Mouse (Mus musculus) common myeloid progenitor, adult 5-6 weeks (primary cell): Measurements from ENCODE around the gene Kcnh4. TPM values are rescaled to one million over a fixed set of nuclear protein-coding genes. Genes with fewer than 3 reads are reported as not detected.
"Not testable (repeated sequence)": the region's sequence is repeated elsewhere in the genome, so short reads cannot be mapped to it uniquely, and the experiment has no call there.

Source experiments
- ATAC-seq: replicated peaks from 2 replicates; pipeline ENCODE4 v1.8.0; 2016; ENCODE audit warnings: low read depth, mild to moderate bottlenecking, moderate TSS enrichment, inconsistent platforms; ENCODE audit not compliant: poor library complexity, severe bottlenecking
- total RNA-seq: library from RNA; stranded (forward); fragments of 200-1000, 187-1606 nt; gene quantifications from 2 replicates; pipeline ENCODE4 v1.2.3, GENCODE M21; 2017

Gene Kcnh4
- total RNA-seq: not detected in 2 replicates

GRCm38 (mm10) chr11:100759611-100760233 lies at the start of gene Kcnh4:
TSS of gene Kcnh4 (minus strand) at chr11:100759942.
- ATAC-seq: peak; percentile 48

DNA sequence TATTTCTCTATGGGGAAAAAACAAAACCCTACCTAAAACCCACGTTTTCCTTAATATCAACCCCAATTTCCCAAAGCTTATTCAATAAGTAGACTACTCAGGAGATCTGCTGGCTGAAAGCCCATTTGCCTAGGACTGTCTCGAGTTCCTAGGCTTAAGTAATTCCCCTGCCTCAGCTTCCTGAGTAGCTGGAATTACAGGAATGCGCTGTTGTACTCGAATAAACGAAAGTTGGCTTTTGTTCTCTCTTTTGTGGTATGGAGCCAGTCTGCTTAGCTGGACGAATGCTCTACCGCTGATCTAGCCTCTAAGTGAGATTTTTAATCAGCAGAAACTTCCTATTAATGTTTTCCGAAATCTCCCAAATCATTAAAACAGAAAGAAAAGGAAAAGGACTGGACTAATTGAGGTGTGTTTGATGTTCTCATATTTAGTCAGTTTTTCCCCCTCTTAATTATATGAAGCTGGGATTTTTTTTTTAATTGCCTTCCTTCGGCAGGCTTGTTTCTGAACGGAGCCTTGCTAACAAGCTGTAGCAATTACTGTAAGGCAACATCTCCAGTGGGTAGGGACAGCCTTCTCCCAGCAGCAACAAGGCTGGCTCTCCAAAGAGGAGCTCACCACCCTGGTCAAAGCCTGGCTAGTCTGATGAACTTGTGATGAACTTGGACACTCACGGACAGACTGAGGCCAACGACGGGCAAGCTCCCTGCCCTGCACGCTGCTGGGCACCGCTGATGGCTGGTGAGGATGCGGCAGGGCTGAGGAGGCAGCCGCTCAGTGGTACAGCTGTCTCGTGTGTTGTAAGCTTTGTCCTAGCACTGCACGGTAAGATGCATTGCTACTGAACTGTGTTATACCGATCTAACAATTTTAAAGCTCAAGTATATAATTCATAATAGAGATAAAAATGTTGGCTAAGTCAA lies 46.9 kb upstream of the Kcnh4 start:
- ATAC-seq: no peak

DNA sequence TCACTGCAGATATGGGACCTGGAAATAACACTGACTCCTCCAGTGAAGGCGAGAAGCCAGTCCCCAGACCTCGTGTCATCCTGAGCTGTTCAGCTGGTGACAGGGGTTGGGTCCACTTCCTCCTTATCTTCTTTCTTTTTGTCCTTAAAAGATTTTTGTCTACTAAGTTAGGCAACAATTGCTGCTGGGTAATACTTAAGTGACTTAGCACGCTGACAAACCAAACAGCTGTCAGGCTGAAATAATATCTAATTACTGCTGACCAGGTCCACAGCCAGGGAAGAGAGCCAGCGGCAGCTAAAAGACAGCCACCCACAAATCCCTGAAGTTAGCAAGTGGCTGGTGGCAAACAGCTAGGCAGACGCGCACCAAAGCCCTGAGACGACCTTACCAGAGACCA lies 45.8 kb upstream of the Kcnh4 start:
- ATAC-seq: peak; percentile 34

- peak; percentile 46 for ATAC-seq
Observed at GRCm38 (mm10) chr11:100804409-100804808, 44.7 kb upstream of the Kcnh4 start.

- ATAC-seq: no peak
Observed at GRCm38 (mm10) chr11:100799426-100799825, 39.7 kb upstream of the Kcnh4 start.

GRCm38 (mm10) chr11:100796585-100796984 lies 36.8 kb upstream of the Kcnh4 start:
- no peak for ATAC-seq

GRCm38 (mm10) chr11:100795386-100795785 lies 35.6 kb upstream of the Kcnh4 start:
- ATAC-seq: no peak

DNA sequence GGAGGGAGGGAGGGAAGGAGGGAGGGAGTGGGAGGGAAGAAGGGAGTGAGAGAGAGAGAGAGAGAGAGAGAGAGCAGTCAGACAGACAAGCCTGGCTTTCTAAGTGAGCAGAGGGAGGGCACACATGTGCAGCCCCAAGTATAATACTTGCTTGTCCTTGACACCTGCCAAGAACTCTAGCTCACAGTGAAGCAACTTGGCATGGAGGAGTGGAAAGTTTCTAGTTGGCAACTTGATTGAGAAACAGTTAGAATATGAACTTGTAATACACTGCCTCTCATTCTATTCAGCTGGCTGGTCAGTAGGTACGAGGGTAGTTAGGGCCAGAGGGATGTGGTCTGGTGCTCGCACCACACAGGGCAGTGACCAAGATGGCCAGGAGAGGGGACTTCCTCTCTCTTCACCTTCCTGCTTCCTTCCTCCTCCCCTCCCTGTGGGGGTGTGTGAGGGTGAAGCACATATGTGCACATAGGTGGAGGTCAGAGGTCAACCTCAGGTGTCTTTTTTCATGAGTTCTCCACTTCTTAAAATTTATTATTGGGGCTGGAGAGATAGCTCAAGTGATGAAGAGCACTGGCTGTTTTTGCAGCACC lies 31.8 kb upstream of the Kcnh4 start:
- no peak for ATAC-seq

GRCm38 (mm10) chr11:100790644-100791043 lies 30.9 kb upstream of the Kcnh4 start:
- not testable (repeated sequence) for ATAC-seq

GRCm38 (mm10) chr11:100789702-100790101 lies 30.0 kb upstream of the Kcnh4 start:
- no peak for ATAC-seq

DNA sequence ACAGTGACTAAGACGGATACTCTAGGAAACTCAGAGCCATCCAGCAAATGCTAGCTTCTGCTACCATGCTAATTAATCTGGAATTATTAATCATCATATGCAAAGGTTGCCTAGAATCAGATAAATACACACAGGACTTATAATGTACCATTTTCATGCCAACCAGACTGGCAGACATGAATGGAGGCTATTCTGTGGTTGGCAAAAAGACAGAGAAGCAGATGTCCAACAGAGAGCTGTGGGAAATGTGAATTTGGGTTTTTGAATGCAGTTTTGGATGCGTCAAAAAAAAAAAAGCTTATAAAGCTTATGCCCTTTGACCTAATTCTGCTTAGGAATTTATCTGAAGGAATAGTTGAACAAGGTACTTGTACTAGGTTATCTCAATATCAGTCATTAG lies 26.0 kb upstream of the Kcnh4 start:
- ATAC-seq: no peak

- no peak for ATAC-seq
Observed at GRCm38 (mm10) chr11:100784286-100784685, 24.5 kb upstream of the Kcnh4 start.

GRCm38 (mm10) chr11:100782568-100782967 lies 22.8 kb upstream of the Kcnh4 start:
- ATAC-seq: no peak

GRCm38 (mm10) chr11:100781763-100782475 lies 22.2 kb upstream of the Kcnh4 start:
- ATAC-seq: no peak

GRCm38 (mm10) chr11:100780247-100780646 lies 20.5 kb upstream of the Kcnh4 start:
- no peak for ATAC-seq

DNA sequence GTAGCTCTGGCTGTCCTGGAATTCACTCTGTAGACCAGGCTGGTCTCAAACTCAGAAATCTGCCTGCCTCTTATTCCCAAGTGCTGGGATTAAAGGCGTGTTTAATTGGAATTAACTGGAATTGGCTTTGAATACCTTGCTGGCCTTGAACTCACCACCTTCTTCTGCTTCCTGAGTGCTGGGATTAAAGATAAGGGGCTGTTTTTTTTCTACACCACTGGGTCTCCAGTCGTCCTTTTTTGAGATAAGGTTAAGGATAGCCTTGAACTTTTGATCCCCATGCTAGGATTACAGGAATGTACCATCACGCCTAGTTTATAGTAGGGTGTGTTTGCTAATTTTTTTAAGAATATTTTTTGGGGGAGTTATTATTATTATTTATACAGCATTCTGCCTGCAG lies 18.3 kb upstream of the Kcnh4 start:
- ATAC-seq: no peak

GRCm38 (mm10) chr11:100775921-100776320 lies 16.2 kb upstream of the Kcnh4 start:
- no peak for ATAC-seq

- ATAC-seq: no peak
Observed at GRCm38 (mm10) chr11:100774261-100774660, 14.5 kb upstream of the Kcnh4 start.

GRCm38 (mm10) chr11:100770646-100771408 lies 11.1 kb upstream of the Kcnh4 start, which contains the start of gene Ghdc:
TSS of gene Ghdc (minus strand) at chr11:100770957.
- peak; percentile 87 for ATAC-seq

DNA sequence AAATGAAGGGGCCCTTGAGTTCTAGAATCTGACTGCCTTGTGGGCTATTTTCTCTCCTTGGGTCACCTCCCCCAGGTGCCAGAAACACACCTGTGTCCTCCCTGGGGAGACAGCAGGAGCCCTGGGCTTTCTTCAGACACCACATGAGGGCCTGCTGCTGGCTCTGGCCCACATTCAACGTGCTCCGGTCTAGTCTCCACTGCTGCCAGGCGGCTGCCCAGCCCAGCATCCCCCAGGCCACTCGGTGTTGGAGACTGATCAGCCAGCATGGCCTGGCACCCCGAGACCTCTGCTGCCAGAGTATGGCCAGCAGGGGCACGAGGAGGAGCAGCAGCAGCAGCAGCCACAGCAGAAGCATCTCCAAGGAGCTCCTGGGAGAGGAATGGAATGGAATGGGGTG lies 10.2 kb upstream of the Kcnh4 start:
- ATAC-seq: no peak
